Mouse (Mus musculus): Measurements from ENCODE around the gene Gm10638.

DNA sequence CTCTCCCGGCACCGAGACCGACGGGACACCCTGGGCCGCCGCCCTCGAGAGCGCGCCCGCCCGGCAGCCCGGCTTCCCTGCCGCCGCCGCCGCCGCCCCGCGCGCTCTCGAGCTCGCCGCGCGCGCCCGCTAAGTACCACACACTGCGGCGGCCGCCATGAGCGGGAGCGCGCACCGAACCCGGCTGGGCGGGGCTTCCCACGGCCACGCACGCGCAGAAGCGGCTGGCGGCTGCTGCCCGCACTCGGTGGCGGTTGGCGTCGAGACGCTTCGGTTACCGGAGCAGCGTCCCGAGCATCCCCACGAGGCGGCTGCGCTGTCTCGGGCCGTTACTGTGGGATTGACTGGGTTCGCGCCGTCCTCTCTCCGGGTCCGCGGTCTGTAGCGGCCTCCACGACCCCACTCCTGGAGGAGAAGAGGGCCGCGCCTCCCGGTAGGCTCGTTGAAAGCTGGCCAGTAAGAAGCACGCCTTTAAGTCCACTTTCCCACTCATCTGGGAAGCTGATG, 489 bp downstream of the Gm10638 start:
- TF ChIP-seq CTCF (conservative IDR thresholded peaks at IDR 0.05; ENCODE audit: low read length) (no peak), POU5F1 (IDR thresholded peaks at IDR 0.05; ENCODE audit: borderline replicate concordance, low read length) (no peak), NANOG (IDR thresholded peaks at IDR 0.05; ENCODE audit: borderline replicate concordance, low read length) (no peak)

Data from E14TG2a.4 (cell line).